Mouse (Mus musculus) liver, embryonic 16.5 days (tissue): ENCODE data around the gene Rnf38. TPM values are rescaled to one million over a fixed set of nuclear protein-coding genes. Genes with fewer than 3 reads are reported as not detected.

Experiments
- ATAC-seq: fragments of 200-750 bp; cut with Nextera tagmentation; 2 replicates; pipeline ENCODE4 v1.8.0; 2017; ENCODE audit warnings: low read depth, mild to moderate bottlenecking, moderate number of reproducible peaks, moderate library complexity
- H3K27ac ChIP-seq: fragments of 300-500 bp; sonication (generic); 2 replicates; pipeline ENCODE4 v1.5.1; 2014; ENCODE audit warnings: mild to moderate bottlenecking, low read length
- H3K27me3 ChIP-seq: fragments of 300-500 bp; sonication (generic); 2 replicates; pipeline ENCODE4 v1.6.1; 2014; ENCODE audit warnings: low read depth, low read length, mixed read lengths; ENCODE audit not compliant: control insufficient read depth, insufficient read depth
- H3K36me3 ChIP-seq: fragments of 300-500 bp; sonication (generic); 2 replicates; pipeline ENCODE4 v1.6.1; 2014; ENCODE audit warnings: mild to moderate bottlenecking; ENCODE audit not compliant: control insufficient read depth, insufficient read depth
- H3K4me1 ChIP-seq: fragments of 300-500 bp; sonication (generic); 2 replicates; pipeline ENCODE4 v1.6.1; 2014; ENCODE audit warnings: low read depth, low read length, mixed read lengths; ENCODE audit not compliant: control insufficient read depth
- H3K4me2 ChIP-seq: fragments of 300-500 bp; sonication (generic); 2 replicates; pipeline ENCODE4 v1.6.1; 2014; ENCODE audit warnings: low read depth, low read length, mixed read lengths
- H3K4me3 ChIP-seq: fragments of 300-500 bp; sonication (generic); 2 replicates; pipeline ENCODE4 v1.5.1; 2014; ENCODE audit warnings: low read depth, mild to moderate bottlenecking, low read length
- H3K9ac ChIP-seq: fragments of 300-500 bp; sonication (generic); 2 replicates; pipeline ENCODE4 v1.6.1; 2014; ENCODE audit warnings: low read depth, low read length
- H3K9me3 ChIP-seq: fragments of 300-500 bp; sonication (generic); replicated peaks from 2 replicates; pipeline ENCODE4 v1.6.1; 2016; ENCODE audit warnings: low read length; ENCODE audit not compliant: control insufficient read depth
- WGBS: fragments of 180-500 bp; shearing (Covaris S2); extraction: QIAGEN DNeasy Blood & Tissue Kit; methylation state at CpG from one replicate; pipeline ENCODE4 v1.1.7; 2014; ENCODE audit not compliant: insufficient replicate concordance; 5-methylcytosine and 5-hydroxymethylcytosine counted together
- polyA plus RNA-seq: library from polyadenylated mRNA; unstranded; fragments of >200 nt; fragmentation: Nextera tagmentation; extraction: Ambion mirVana; gene quantifications from 2 replicates; pipeline ENCODE4 v1.2.1, GENCODE M21; 2015

The Rnf38 gene
- polyA plus RNA-seq, 1 experiment from 2014 or later, result 12.1 TPM

- peaks cover 5% of the 10 kb centered on the region for H3K4me1 ChIP-seq
- H3K4me2 ChIP-seq, result no peak overlapping the region
- H3K9me3 ChIP-seq, result no peaks in the 10 kb centered on the region
- no peak overlapping the region for H3K9ac ChIP-seq
- WGBS, result 20% methylated on average over 1 of the region's 1 CpGs
- H3K36me3 ChIP-seq, result no peaks in the 10 kb centered on the region
- H3K27me3 ChIP-seq, result no peaks in the 10 kb centered on the region
- no peak overlapping the region for H3K4me3 ChIP-seq
- no peak for ATAC-seq
- no peak overlapping the region for H3K27ac ChIP-seq
These were observed 49.7 kb downstream of the Rnf38 start for GRCm38 (mm10) chr4:44183862-44184261.

GRCm38 (mm10) chr4:44179748-44180147 lies 53.8 kb downstream of the Rnf38 start:
- H3K4me1 ChIP-seq, result peaks cover 5% of the 10 kb centered on the region
- H3K27ac ChIP-seq, result no peak overlapping the region
- ATAC-seq, result no peak
- H3K27me3 ChIP-seq, result no peaks in the 10 kb centered on the region
- no peaks in the 10 kb centered on the region for H3K9me3 ChIP-seq
- H3K36me3 ChIP-seq, result no peaks in the 10 kb centered on the region
- H3K4me2 ChIP-seq, result no peak overlapping the region
- WGBS, result 71% methylated on average over 5 of the region's 5 CpGs
- H3K4me3 ChIP-seq, result no peak overlapping the region
- H3K9ac ChIP-seq, result no peak overlapping the region

DNA sequence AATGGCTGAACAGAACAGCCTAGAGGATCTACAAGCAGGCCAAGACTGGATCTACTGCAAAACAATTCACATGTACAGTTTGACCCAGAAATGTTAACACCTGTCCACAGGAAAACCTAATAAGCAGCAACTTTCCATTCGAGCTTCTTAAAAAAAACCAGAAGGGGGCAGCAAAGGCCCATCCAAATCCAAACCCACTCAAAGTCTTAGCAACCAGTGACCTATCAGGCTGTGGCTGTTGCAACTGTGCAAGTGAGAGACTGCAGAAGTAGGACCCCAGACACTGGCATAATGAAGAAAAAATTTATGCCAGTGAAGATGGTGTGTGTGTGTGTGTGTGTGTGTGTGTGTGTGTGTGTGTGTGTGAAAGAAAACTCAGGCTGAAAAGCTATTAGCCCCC lies 60.4 kb downstream of the Rnf38 start:
- no peaks in the 10 kb centered on the region for H3K27me3 ChIP-seq
- 0% methylated on average over 1 of the region's 1 CpGs for WGBS
- ATAC-seq, result no peak

GRCm38 (mm10) chr4:44172676-44173075 lies 60.9 kb downstream of the Rnf38 start:
- H3K9ac ChIP-seq, result no peak overlapping the region
- no peaks in the 10 kb centered on the region for H3K27me3 ChIP-seq
- no peaks in the 10 kb centered on the region for H3K36me3 ChIP-seq
- no peak overlapping the region for H3K4me2 ChIP-seq
- ATAC-seq, result no peak
- H3K4me1 ChIP-seq, result peaks cover 8% of the 10 kb centered on the region
- H3K9me3 ChIP-seq, result no peaks in the 10 kb centered on the region
- no peak overlapping the region for H3K4me3 ChIP-seq
- WGBS, result 62% methylated on average over 5 of the region's 5 CpGs
- no peak overlapping the region for H3K27ac ChIP-seq

More for the DNA sequence above, 60.4 kb downstream of the Rnf38 start:
- Histone ChIP-seq H3K4me2 (no peak overlapping the region), H3K36me3 (no peaks in the 10 kb centered on the region), H3K9me3 (no peaks in the 10 kb centered on the region), H3K9ac (no peak overlapping the region), H3K4me3 (no peak overlapping the region), H3K4me1 (peaks cover 8% of the 10 kb centered on the region), H3K27ac (no peak overlapping the region)

- Histone ChIP-seq H3K27ac (no peak overlapping the region), H3K36me3 (no peaks in the 10 kb centered on the region), H3K4me3 (no peak overlapping the region), H3K27me3 (no peaks in the 10 kb centered on the region), H3K4me2 (no peak overlapping the region), H3K9me3 (no peaks in the 10 kb centered on the region), H3K9ac (no peak overlapping the region), H3K4me1 (peaks cover 12% of the 10 kb centered on the region)
- WGBS, result 61% methylated on average over 3 of the region's 3 CpGs
- no peak for ATAC-seq
These were observed 63.7 kb downstream of the Rnf38 start for GRCm38 (mm10) chr4:44169884-44170283.

- Histone ChIP-seq H3K4me2 (peak overlapping the region; percentile 84), H3K9me3 (no peaks in the 10 kb centered on the region), H3K4me3 (peak overlapping the region; percentile 71), H3K36me3 (no peaks in the 10 kb centered on the region), H3K27me3 (no peaks in the 10 kb centered on the region), H3K4me1 (peaks cover 15% of the 10 kb centered on the region), H3K27ac (peak overlapping the region; percentile 89), H3K9ac (peak overlapping the region; percentile 70)
- 5% methylated on average over 7 of the region's 7 CpGs for WGBS
- ATAC-seq, result no peak
These were observed 64.8 kb downstream of the Rnf38 start for GRCm38 (mm10) chr4:44168816-44169215.

GRCm38 (mm10) chr4:44168231-44168647 lies 65.3 kb downstream of the Rnf38 start:
- 0% methylated on average over 21 of the region's 34 CpGs for WGBS
- H3K36me3 ChIP-seq, result no peaks in the 10 kb centered on the region
- peak; percentile 85 for ATAC-seq
- H3K4me1 ChIP-seq, result peaks cover 17% of the 10 kb centered on the region
- peak overlapping the region; percentile 84 for H3K4me2 ChIP-seq
- H3K27ac ChIP-seq, result peak overlapping the region; percentile 89
- H3K9ac ChIP-seq, result peak overlapping the region; percentile 70
- H3K27me3 ChIP-seq, result no peaks in the 10 kb centered on the region
- H3K4me3 ChIP-seq, result peak overlapping the region; percentile 71
- H3K9me3 ChIP-seq, result no peaks in the 10 kb centered on the region

- no peaks in the 10 kb centered on the region for H3K36me3 ChIP-seq
- H3K27me3 ChIP-seq, result no peaks in the 10 kb centered on the region
- peak overlapping the region; percentile 87 for H3K4me3 ChIP-seq
- H3K27ac ChIP-seq, result peak overlapping the region; percentile 99
- H3K9me3 ChIP-seq, result no peaks in the 10 kb centered on the region
- H3K9ac ChIP-seq, result peak overlapping the region; percentile 91
- under 1% methylated on average over 72 of the region's 95 CpGs for WGBS
- ATAC-seq, result peak; percentile 85
- peaks cover 24% of the 10 kb centered on the region for H3K4me1 ChIP-seq
- peak overlapping the region; percentile 76 for H3K4me2 ChIP-seq
These were observed 66.0 kb downstream of the Rnf38 start for GRCm38 (mm10) chr4:44167397-44168121.

GRCm38 (mm10) chr4:44166702-44167396 lies 66.7 kb downstream of the Rnf38 start:
- H3K9ac ChIP-seq, result peak overlapping the region; percentile 91
- H3K4me1 ChIP-seq, result peaks cover 29% of the 10 kb centered on the region
- WGBS, result 2% methylated on average over 20 of the region's 20 CpGs
- no peak for ATAC-seq
- peak overlapping the region; percentile 76 for H3K4me2 ChIP-seq
- peak overlapping the region; percentile 99 for H3K27ac ChIP-seq
- H3K9me3 ChIP-seq, result no peaks in the 10 kb centered on the region
- H3K36me3 ChIP-seq, result no peaks in the 10 kb centered on the region
- no peaks in the 10 kb centered on the region for H3K27me3 ChIP-seq
- peak overlapping the region; percentile 87 for H3K4me3 ChIP-seq
